Mouse (Mus musculus) lung, adult 2 months (tissue): ENCODE data around the gene Pi16. TPM values are rescaled to one million over a fixed set of nuclear protein-coding genes. Genes with fewer than 3 reads are reported as not detected.

ENCODE experiments used
- DNase-seq: peaks from one replicate; pipeline ENCODE4 v3.0.0; 2022
- H3K4me1 ChIP-seq: fragments of 200-500 bp; 2 replicates; pipeline ENCODE4 v1.6.1; 2011; ENCODE audit warnings: low read length; ENCODE audit not compliant: control insufficient read depth, insufficient read depth
- H3K4me3 ChIP-seq: fragments of 200-500 bp; replicated peaks from 2 replicates; pipeline ENCODE3; 2011; ENCODE audit warnings: low read depth, mild to moderate bottlenecking, control low read depth, low read length; ENCODE audit errors: extremely low read depth
- CTCF ChIP-seq: fragments of 200-500 bp; IDR thresholded peaks from 2 replicates; pipeline ENCODE4 v1.5.1; 2011; ENCODE audit warnings: mild to moderate bottlenecking, low read length, control low read depth; ENCODE audit not compliant: insufficient read depth
- POLR2A ChIP-seq: fragments of 200-500 bp; IDR thresholded peaks from 2 replicates; pipeline ENCODE4 v1.6.1; 2011; ENCODE audit warnings: low read depth, mild to moderate bottlenecking, control low read depth, low read length, borderline replicate concordance; ENCODE audit errors: extremely low read depth
- WGBS: fragments of 180-500 bp; shearing (Covaris S2); methylation state at CpG from one replicate; pipeline ENCODE4 v1.1.7; 2018; 5-methylcytosine and 5-hydroxymethylcytosine counted together
- polyA plus RNA-seq: library from polyadenylated mRNA; depleted of rRNA; stranded (reverse); fragments of >200 nt; gene quantifications from 2 replicates; pipeline ENCODE4 v1.2.3, GENCODE M21; 2012

Gene Pi16
- polyA plus RNA-seq, 1 experiment: 46.8 TPM

DNA sequence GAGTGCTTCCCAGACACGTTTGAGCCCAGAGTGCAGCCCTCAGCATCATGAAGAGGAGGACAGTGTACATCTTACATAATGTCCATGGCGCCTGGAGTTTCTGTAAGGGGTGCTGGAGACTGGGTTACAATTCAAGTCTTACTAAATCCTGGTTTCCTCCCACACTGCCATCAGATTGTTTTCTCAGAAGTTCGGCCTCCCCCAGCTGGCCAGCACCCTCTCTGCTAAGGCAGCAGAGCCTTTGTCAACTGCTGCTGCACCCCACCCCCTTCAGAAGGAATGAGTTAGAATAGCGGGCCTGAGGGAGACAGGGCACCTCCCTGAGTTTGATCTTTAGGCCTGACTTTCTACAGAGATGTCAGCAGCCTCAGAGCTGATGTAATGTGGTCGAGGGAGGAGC lies 15.3 kb upstream of the Pi16 start:
- Histone ChIP-seq H3K4me3 (no peak overlapping the region), H3K4me1 (peaks cover 8% of the 10 kb centered on the region)
- TF ChIP-seq POLR2A: no peak
- TF ChIP-seq CTCF: no peak
- WGBS: 69% methylated on average over 5 of the region's 5 CpGs
- no peak for DNase-seq

DNA sequence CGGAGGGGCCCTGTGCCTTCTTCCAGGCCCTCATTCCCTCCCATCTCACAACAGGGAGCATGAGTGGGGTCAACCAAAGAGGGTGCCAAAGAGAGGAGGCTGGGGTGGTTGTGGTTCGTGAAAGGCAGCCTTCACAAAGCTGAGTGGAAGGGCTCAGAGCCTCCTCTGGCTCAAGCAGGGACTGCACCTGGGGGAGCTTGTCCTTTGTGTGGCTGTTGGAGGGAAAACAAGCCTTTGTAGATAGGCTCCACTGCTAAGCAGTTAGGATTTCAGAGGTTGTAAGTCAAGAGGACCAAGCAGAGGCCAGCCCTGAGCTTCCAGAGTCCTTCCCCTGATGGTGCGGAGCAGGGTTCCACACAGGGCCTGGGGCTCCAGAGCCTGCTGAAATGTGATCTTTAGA lies 14.4 kb upstream of the Pi16 start:
- DNase-seq: no peak
- H3K4me3 ChIP-seq: no peak overlapping the region
- 65% methylated on average over 3 of the region's 3 CpGs for WGBS
- peaks cover 8% of the 10 kb centered on the region for H3K4me1 ChIP-seq
- TF ChIP-seq POLR2A: no peak
- TF ChIP-seq CTCF: no peak

DNA sequence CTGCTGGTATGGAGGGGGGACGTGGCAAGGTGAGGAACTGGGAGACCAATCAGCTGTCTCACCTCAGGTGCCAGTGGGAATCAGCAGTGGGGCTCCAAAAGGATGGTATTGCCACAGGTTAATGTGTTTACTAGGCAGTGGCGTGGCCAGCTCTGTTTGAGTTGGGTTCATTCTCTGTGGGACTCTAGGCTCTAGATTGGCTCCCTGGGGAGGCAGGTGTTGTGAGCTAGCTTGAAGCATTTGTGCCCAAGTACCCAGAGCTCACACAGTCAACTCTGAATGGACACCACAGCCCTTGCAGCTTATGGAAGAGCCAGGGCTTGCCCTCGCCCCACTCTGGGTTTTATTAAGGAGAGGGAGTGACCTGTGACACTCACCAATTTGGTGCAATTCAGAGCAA lies 13.6 kb upstream of the Pi16 start:
- TF ChIP-seq POLR2A (no peak), CTCF (no peak)
- Histone ChIP-seq H3K4me3 (no peak overlapping the region), H3K4me1 (peaks cover 8% of the 10 kb centered on the region)
- no peak for DNase-seq
- 66% methylated on average over 3 of the region's 3 CpGs for WGBS

DNA sequence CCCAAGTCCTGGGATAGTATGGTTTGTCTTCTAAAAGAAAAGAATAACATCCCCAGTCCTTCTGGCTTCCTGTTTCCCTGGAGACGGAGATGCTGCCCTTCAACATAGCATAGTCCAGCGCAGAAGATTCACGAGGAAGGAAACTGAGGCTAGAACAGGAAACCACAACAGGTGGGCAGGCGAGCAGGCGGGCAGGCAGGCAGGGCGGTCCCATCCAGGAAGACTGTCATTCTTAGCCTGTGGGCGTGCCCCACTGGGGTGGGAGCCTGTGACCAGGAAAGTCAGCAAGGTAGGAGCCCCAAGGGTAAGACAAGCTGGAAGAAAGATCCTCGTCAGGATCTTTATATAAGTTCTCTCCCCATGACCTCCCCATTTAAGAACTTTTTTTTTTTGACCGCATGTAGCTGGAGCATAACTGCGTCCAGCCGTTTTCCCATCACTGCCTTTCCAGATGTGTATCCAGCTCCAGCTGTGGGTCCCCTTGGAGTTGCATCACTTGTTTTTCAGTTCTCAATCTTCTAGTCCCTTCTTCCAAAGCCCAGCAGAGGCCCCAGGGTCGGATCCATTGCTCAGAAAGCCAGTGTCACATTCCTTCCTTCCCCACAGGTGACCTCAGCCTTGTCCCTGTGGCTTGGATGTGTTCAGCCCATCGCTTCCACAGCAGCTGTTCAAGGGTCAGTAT lies 13.0 kb upstream of the Pi16 start:
- peaks cover 8% of the 10 kb centered on the region for H3K4me1 ChIP-seq
- no peak for DNase-seq
- H3K4me3 ChIP-seq: no peak overlapping the region
- WGBS: 30% methylated on average over 13 of the region's 13 CpGs
- TF ChIP-seq CTCF: no peak
- no peak for TF ChIP-seq POLR2A

DNA sequence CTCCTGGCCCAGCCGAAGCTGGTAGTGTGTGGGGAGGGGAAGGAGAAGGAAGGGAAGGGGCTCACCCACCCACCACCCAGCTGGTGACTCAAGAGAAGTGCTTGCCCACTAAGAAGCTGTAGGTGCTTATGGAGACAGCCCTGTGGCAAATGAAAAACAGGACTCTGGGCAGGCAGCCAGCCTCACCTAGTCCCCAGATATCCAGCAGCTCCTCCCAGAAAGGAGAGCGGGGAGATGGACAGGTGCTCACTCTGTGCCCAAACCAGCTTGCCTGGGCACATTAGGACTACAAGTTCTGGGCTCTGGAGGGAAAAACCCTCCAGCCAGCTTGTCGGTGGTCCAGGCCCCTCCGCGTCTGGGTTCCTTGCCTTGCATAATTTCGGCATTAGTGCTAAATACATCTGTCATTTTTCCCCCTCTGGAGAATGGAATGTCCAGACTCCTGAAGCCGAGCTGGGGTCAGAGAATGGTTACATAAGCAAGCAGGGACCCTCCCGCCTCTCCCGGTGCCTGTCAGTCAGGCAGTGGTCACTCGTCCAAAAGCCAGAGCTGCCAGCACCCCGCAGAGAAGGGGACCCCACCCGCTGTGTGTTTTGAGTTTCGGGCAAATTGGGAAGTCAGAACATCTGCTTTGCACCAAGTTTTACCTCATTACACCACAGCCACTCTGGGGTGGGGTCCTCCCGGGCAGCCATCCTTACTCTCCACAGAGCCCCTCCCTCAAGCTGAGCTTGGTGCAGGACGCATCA lies 12.2 kb upstream of the Pi16 start:
- Histone ChIP-seq H3K4me3 (no peak overlapping the region), H3K4me1 (peaks cover 8% of the 10 kb centered on the region)
- 22% methylated on average over 15 of the region's 15 CpGs for WGBS
- DNase-seq: no peak
- TF ChIP-seq POLR2A (no peak), CTCF (no peak)

DNA sequence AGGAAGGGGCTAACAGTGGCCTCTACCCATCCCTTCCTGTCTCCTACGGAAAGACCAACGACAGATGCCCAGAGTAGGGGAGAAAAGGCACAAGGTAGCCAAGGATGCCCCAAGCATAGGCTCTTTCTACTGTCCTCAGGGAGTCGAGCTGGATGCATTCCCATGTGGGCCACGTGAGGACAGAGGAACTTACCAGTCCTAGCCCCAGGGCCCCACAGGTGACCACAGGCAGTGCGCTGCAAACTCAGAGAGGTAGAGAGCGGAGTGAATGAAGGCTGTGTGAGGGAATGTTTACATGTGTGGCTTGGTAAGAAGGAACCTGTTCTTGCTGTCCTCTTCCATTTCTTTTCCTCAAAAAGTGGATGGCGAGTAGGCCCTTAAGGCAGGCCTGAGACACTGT lies 11.6 kb upstream of the Pi16 start:
- TF ChIP-seq CTCF (no peak), POLR2A (no peak)
- H3K4me1 ChIP-seq: peaks cover 8% of the 10 kb centered on the region
- WGBS: 45% methylated on average over 7 of the region's 7 CpGs
- H3K4me3 ChIP-seq: no peak overlapping the region
- no peak for DNase-seq

DNA sequence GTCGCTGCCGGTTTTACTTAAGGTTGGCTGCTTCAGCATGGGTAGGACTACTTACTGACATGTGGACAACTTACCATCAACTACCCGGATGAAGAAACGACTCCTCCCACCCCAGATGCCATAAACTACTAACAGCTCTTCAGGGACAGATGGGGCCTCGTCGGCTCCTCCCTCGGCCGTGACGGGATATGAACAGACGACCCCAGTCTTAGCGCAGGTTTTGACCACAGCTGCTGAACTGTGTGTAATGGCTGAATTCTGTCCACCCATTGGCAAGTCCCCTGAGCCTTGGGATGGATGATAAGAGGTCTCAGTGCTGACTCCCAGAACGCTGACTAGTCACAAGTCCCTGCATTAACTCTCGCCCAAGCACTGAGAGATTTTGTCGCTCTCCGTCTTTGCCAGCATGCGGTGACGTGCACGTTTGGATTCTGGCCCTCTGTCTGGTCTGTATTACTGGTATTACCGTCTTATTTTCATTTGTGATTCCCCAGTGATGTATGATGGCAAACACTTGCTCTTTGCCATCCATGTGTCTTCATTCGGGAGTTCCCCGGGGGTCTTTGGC lies 7.3 kb upstream of the Pi16 start:
- DNase-seq: no peak
- WGBS: 73% methylated on average over 21 of the region's 21 CpGs
- Histone ChIP-seq H3K4me1 (peaks cover 6% of the 10 kb centered on the region; the same call in 1 of the 2 replicates), H3K4me3 (no peak overlapping the region)
- TF ChIP-seq CTCF: no peak

DNA sequence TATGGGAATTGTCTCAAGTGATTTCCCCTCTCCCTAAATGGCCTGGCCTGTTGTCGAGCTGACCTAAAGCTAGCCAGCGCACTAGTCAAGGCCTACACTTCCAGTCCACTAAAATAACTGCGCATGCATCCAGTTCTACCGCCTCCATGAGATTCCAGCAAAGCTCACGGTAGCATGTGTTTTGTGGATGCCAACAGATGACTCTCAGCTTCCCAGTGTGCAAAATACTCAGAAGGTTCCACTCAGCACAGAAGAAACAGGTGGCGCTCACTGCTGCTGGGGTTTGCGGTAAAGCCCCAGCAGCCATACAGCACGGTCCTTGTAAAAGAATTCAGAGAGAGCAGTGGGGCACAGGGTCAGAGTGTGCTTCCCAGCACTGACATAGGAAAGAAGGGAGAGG lies 5.9 kb upstream of the Pi16 start:
- no peak for DNase-seq
- H3K4me1 ChIP-seq: no peaks in the 10 kb centered on the region
- 93% methylated on average over 8 of the region's 8 CpGs for WGBS
- TF ChIP-seq POLR2A (no peak), CTCF (no peak)
- no peak overlapping the region for H3K4me3 ChIP-seq

DNA sequence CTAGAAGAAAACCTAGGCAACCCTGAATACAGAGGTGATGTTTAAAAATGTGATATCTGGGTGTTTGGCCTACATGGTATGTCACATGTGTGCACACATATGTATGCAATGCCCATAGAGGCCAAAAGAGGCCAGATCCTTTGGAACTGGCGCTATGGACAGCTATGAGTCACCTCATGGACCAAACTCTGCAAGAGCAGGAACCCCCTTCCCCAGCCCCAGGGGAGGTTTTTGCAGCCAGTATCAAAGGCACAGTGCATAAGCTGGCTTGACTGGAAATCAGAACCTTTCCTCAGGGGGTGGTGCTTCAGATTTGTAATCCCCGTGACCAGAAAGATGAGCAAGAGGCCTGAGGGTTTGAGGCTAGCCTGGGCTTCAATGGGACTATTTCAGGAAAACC lies 5.4 kb upstream of the Pi16 start:
- DNase-seq: no peak
- TF ChIP-seq POLR2A: no peak
- TF ChIP-seq CTCF: no peak

DNA sequence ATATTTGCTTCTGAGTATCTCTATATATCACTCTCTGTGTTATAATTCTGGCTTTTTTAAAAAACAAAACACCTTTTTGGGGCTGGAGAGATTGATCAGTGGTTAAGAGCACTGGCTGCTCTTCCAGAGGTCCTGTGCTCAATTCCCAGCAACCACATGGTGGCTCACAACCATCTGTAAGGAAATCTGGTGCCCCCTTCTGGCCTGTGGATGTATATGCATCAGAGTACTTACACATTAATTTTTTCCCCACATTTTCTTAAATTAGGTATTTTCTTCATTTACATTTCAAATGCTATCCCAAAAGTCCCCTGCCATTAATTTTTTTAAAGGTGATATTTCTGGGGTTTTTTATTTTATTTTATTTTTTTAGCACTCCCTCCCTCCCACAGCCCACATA lies 4.2 kb upstream of the Pi16 start:
- no peak for DNase-seq
- Histone ChIP-seq H3K4me3 (no peak overlapping the region), H3K4me1 (no peaks in the 10 kb centered on the region)
- TF ChIP-seq POLR2A (no peak), CTCF (no peak)

More for the DNA sequence above, 5.4 kb upstream of the Pi16 start:
- 94% methylated on average over 2 of the region's 2 CpGs for WGBS
- no peaks in the 10 kb centered on the region for H3K4me1 ChIP-seq
- no peak overlapping the region for H3K4me3 ChIP-seq
